Mouse (Mus musculus) heart, postnatal 14 days (tissue): Measurements from ENCODE around the gene Poc1b. TPM values are rescaled to one million over a fixed set of nuclear protein-coding genes. Genes with fewer than 3 reads are reported as not detected.
"Not testable (repeated sequence)": the region's sequence is repeated elsewhere in the genome, so short reads cannot be mapped to it uniquely, and the experiment has no call there.

ENCODE experiments used
- DNase-seq, 2 experiments: peaks; one replicate each; pipeline ENCODE4 v3.0.0; 2021 to 2022
- intact Hi-C: fragments of 180-260 bp; cut with DNase I; formaldehyde crosslinking; loops from one replicate; pipeline ENCODE4 v1.15.1; 2025
- total RNA-seq, 2 experiments: library from RNA; stranded (reverse); gene quantifications; 2 replicates each; pipeline ENCODE4 v1.2.3; 2021

Poc1b gene
- total RNA-seq, 2 experiments from 2014 or later: 7.6 to 8.8 TPM

- DNase-seq: no peak
- intact Hi-C loops: loop anchor here (5.0 kb wide), 1 partner anchor 43 kb away; the partner anchor contains the start of genes Galnt4 and Poc1b
Observed at GRCm38 (mm10) chr10:99150016-99150415, 43.2 kb downstream of the Poc1b start.

GRCm38 (mm10) chr10:99151580-99151979 is 44.7 kb downstream of the Poc1b start:
- DNase-seq: no peak
- intact Hi-C loops: loop anchor here (5.0 kb wide), 1 partner anchor 44 kb away; the partner anchor contains the start of genes Galnt4 and Poc1b

- DNase-seq: no peak
- intact Hi-C loops: loop anchor here (5.0 kb wide), 1 partner anchor 45 kb away; the partner anchor contains the start of genes Galnt4 and Poc1b
Observed at GRCm38 (mm10) chr10:99152063-99152462, 45.2 kb downstream of the Poc1b start.

DNA sequence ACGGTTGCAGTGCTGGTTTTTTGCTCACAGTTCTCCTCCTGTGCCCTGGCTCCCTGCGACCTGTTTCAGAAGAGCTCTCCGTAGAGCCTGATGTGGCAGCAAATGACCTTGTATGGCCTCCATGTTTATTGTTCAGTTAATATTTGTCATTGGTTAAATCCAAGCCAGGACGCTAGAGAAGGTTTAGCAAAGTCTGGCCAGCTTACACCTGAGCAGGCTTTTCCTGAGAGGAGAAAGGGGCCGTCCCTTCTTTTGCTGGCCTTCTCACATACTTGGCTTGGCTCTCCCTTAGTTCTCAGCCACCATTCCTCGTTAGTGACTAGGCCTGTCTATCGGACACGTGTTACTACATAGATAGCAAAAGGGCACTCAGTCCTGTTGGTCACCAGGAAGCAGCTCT is 47.8 kb downstream of the Poc1b start:
- no peak for DNase-seq
- intact Hi-C loops: loop anchor here (5.0 kb wide), 1 partner anchor 47 kb away; the partner anchor contains the start of genes Galnt4 and Poc1b

GRCm38 (mm10) chr10:99156808-99157207 is 50.0 kb downstream of the Poc1b start:
- intact Hi-C loops: no loop called here
- no peak for DNase-seq

- DNase-seq, intact Hi-C loops: not testable (repeated sequence)
Observed at GRCm38 (mm10) chr10:99157697-99158096, 50.9 kb downstream of the Poc1b start.

DNA sequence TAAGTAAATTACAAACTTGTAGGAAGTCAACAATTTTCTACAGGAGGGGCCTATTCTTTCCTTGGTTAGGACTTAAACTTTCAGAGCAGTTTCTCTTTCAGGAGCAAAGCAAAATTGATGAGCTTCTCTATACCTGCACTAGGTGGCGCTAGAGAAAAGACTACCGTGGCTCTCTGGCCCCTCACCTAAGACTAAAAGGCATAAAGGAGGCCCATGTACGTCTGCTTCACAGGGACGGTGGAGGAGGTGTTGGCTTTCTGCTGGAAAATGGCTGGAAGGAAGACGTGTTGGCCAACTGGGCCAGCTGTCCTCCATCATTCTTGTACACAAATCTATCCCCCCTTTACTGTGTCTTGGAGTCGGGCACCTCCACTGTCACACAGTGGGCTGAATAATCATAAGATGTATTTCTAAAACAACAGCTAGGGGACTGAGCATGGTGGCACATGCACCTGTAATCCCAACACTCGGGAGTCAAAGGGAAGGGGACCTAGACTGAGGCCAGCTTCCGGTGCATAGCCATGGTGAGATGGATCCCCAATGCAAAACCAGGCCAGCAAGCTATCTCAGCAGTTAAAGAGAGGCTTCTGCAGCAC is 55.2 kb downstream of the Poc1b start:
- intact Hi-C loops: loop anchor here (1.0 kb wide), 1 partner anchor 453 kb away; no protein-coding TSS in a partner anchor

GRCm38 (mm10) chr10:99163002-99163401 is 56.2 kb downstream of the Poc1b start:
- DNase-seq: no peak
- intact Hi-C loops: no loop called here

More for the DNA sequence above, 55.2 kb downstream of the Poc1b start:
- peak in 1 of 2 experiments; percentile 49 for DNase-seq

GRCm38 (mm10) chr10:99164871-99165477 is 58.1 kb downstream of the Poc1b start:
- peak in 1 of 2 experiments; percentile 32 for DNase-seq
- intact Hi-C loops: loop anchor here (5.0 kb wide), 4 partner anchors 247 to 362 kb away; no protein-coding TSS in a partner anchor

DNA sequence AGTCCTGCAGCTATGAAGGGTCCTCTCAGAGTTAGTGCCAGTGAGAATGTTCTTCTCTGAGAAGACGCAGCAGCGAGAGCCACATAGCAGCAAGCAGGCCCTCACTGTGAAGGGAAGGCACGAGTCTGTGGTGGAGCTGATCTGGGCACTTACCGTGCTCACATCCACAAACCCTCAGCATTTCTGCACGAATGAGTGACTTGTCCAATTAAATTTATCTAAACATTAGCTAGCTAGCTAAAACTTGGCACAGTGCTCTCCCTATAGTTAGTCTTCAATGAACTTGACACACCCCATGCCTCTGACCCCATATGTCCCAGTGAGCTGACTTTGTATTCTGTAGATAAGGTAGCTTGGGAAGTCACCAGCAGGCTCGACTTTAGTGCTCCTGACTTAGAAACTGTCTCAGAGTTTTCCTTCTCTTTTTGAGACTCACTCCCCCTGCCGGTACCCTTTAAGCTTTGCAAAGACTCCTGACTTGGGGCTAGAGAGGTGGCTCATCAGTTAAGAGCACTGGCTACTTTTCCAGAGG is 59.0 kb downstream of the Poc1b start:
- DNase-seq: peak in 1 of 2 experiments; percentile 30
- intact Hi-C loops: loop anchor here (1.0 to 5.0 kb wide), 5 partner anchors 246 to 411 kb away; no protein-coding TSS in a partner anchor

DNA sequence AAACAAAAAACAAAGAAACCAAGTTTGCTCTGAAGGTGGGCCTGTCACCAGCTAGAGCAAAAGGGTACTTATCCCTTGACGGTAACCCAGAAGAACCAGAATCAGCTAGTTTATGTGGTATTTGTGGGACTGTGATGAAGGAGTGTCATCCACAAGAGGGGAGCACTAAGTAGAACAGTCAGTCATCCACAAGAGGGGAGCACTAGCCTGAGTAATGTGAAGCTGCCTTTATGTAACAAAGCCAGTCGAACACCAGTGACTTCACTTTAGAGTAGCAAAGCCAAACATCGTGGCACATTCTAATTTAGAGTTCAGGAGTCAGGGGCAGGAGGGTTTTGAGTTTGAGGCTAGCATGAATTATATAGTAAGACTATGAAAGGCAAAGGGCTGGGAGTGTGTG is 59.6 kb downstream of the Poc1b start:
- DNase-seq: no peak

DNA sequence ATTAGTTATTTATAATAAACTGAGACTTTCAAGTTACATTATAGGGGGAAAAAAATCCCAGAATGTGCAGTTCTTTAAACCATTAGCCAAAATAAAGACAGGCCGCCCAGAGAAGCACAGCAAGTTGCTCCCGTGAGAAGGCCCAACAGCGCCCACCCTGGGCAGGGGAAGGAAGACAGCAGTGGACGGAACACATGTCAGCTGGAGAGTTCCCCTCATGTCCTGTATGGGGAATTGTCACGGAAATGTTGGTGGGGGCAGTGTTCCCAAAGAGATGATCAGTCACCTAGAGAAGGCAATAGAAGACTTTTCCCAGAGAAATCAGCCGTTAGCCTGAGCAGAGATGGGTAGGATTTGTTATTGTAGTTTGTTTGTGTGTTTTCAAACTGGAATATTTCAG is 61.6 kb downstream of the Poc1b start:
- intact Hi-C loops: loop anchor here (2.0 to 5.0 kb wide), 6 partner anchors 32 to 359 kb away; no protein-coding TSS in a partner anchor
- peak in 1 of 2 experiments; percentile 39 for DNase-seq

More for the DNA sequence above, 59.6 kb downstream of the Poc1b start:
- intact Hi-C loops: loop anchor here (1.0 to 5.0 kb wide), 5 partner anchors 246 to 411 kb away; no protein-coding TSS in a partner anchor

- DNase-seq: peak in 1 of 2 experiments; percentile 37
- intact Hi-C loops: loop anchor here (2.0 to 5.0 kb wide), 6 partner anchors 32 to 358 kb away; no protein-coding TSS in a partner anchor
Observed at GRCm38 (mm10) chr10:99168840-99169764, 62.3 kb downstream of the Poc1b start.

GRCm38 (mm10) chr10:99169765-99170129 is 62.9 kb downstream of the Poc1b start:
- peak; percentile 41 to 47 for DNase-seq
- intact Hi-C loops: loop anchor here (2.0 to 5.0 kb wide), 6 partner anchors 31 to 358 kb away; no protein-coding TSS in a partner anchor

DNA sequence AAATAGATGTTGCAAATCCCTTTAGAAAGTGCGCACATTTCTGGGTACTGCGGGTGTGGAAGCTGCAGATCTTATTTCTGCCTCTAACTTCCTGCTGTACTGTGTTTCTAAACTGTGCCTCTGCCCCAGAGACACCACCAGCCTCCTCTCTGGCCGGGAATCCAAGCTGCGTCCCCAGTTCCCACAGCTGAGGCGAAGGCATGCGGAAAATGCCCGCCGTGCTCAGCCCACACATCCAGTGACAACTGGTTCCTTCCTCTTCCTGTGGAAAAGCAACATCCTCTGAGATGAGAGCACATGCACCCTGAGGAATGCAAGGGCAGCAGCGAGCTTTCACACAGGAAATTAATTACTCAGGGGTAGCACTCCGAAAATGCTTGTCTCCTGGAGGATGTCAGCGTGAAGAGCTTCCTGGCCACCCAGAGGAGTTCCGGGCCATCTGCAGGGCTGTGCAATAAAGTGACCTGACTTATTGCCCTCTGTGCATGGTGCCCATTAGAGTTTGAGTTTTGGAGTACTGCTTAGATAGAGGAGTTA is 65.2 kb downstream of the Poc1b start:
- intact Hi-C loops: loop anchor here (2.0 kb wide), 1 partner anchor 89 kb away; no protein-coding TSS in a partner anchor

GRCm38 (mm10) chr10:99172906-99173507 is 66.2 kb downstream of the Poc1b start:
- no peak for DNase-seq
- intact Hi-C loops: loop anchor here (2.0 kb wide), 1 partner anchor 88 kb away; no protein-coding TSS in a partner anchor

More for the DNA sequence above, 65.2 kb downstream of the Poc1b start:
- peak; percentile 58 to 66 for DNase-seq

- no peak for DNase-seq
- intact Hi-C loops: no loop called here
Observed at GRCm38 (mm10) chr10:99176911-99177310, 70.1 kb downstream of the Poc1b start.

DNA sequence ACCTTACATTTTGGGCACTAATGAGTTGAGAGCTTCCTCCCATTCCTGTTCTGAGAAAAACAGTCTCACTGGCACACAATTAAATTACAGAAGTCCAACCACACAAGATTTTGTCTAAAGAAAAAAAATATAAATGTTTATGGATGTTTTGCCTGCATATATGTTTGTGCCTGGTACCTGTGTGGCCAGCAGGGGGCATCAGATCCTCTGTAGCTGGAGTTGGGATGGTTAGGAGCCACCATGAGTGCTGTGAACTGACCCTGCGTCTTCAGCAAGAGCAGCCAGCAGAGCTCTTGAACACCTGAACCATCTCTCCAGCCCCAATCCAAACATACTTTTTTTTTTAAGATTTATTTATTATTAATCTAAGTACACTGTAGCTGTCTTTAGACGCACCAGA is 71.3 kb downstream of the Poc1b start:
- intact Hi-C loops: no loop called here
- no peak for DNase-seq

DNA sequence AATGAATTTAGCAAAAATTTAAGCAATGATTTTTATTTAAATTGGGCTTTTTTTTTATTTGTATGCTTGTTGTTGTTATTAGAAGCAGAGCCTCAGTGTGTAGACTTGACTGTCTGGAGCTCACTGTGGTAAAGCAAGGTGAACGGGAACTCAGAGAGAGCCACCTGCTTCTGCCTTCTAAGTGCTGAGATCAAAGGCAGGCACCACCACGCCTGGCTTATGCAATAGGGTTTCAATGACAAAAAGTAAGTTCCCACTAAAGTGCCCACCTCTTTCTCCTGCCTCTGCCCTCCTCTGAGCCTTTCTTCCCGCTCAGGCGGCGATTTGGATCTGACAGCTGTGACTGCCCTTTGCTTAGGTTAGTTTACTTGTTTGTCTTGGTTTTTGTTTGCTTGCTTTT is 72.3 kb downstream of the Poc1b start:
- intact Hi-C loops: no loop called here
- DNase-seq: no peak
